Mouse (Mus musculus): Measurements from ENCODE around the gene Txndc5.

DNA sequence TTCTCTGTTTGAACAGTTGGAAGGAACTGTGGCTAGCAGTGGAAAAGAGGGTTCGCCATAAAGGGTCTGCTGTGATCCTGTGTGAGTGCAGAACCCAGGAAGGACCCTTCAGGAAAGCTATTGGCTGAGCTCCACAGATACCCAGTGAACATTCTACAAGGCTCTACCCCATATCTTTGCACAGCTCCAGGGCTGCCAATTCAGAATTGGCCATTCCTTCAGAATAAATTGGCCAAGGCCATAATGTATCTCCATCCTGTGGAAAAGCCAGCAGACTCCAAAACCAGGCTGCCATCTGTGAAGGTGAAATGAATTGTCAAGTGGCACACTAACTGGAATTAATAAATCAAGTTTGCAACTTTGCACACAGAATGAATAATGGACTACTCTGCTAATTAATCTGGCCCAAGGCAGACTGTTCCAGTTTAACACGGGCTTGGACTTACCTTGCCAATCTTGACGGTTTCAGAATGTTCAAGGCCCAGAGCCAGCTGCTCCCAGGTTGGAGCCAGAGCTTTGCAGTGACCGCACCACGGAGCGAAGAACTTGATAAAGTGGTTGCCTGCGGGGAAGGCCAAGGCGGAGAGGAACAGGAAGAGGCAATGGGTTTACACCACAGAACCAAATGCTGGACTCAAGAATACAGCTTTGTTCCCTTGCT lies 18.8 kb downstream of the Txndc5 start:
- no peak for TF ChIP-seq CTCF (IDR thresholded peaks at IDR 0.05; ENCODE audit: low read depth)
- TF ChIP-seq EP300 (IDR thresholded peaks at IDR 0.05; ENCODE audit: low read depth), result no peak

Measured in liver, postnatal 0 days (tissue).